8 mouse cellular contexts compared by ENCODE assay signal in the genomic region with DNA sequence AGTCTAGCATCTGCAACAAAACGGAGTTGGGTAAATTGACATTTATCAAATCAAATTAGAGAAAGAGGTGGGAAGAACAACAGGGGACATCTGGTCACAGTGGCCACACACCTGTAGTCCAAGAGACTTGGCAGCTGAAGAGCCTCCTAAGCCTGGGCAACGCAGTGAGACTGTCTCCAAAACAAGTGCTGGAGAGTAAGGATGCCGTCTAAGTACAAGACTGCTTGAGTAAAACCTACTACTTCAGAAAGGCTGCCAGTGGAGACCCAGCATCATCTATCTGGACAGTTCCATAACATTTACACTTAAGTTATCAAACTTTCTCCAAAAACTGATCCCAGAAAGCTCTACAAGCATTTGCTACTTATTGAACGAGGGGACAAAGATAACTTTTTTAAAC. TPM values are rescaled to one million over a fixed set of nuclear protein-coding genes. Genes with fewer than 3 reads are reported as not detected.
DNase-seq lines count a peak whose midpoint lies in the region; ATAC-seq and TF ChIP-seq lines count a peak whose summit lies in the region.

No protein-coding gene starts in this region.

- ATAC-seq in heart, embryonic 11.5 days (replicated peaks; ENCODE audit: insufficient number of reproducible peaks, low FRiP score, low TSS enrichment): no peak
- ATAC-seq in forebrain, embryonic 14.5 days: no peak
- no peak for ATAC-seq in liver, embryonic 12.5 days

- peak overlapping the region; percentile 22 for H3K4me3 ChIP-seq in heart, embryonic 11.5 days (ENCODE audit: low read depth, low read length)
- peak overlapping the region; percentile 94 for H3K4me3 ChIP-seq in E14TG2a.4 (replicated peaks; ENCODE audit: low read length)
- H3K4me3 ChIP-seq in forebrain, embryonic 14.5 days (ENCODE audit: low read depth, low read length): peak overlapping the region; percentile 98; the same call in 1 of the 2 replicates
- H3K4me3 ChIP-seq in liver, embryonic 12.5 days: peak overlapping the region; percentile 37
- no peak overlapping the region for H3K4me3 ChIP-seq in thymus, adult 2 months (ENCODE audit: control insufficient read depth, insufficient read depth, low read length)

- TF ChIP-seq POLR2A in thymus, adult 2 months (IDR thresholded peaks at IDR 0.05; ENCODE audit: control insufficient read depth, extremely low read depth, insufficient read depth, low read length, poor library complexity): no peak

- H3K9ac ChIP-seq in heart, embryonic 11.5 days (ENCODE audit: low read depth, low read length): no peak overlapping the region
- no peak overlapping the region for H3K9ac ChIP-seq in forebrain, embryonic 14.5 days (ENCODE audit: low read length)
- peak overlapping the region; percentile 48 for H3K9ac ChIP-seq in liver, embryonic 12.5 days

- TF ChIP-seq CTCF in E14TG2a.4 (conservative IDR thresholded peaks at IDR 0.05; ENCODE audit: low read length): no peak
- no peak for TF ChIP-seq CTCF in thymus, adult 2 months (IDR thresholded peaks at IDR 0.05; ENCODE audit: borderline replicate concordance, control insufficient read depth, extremely low read depth, insufficient read depth, low read length, poor library complexity)

- no peak for DNase-seq in heart, adult 9 months (ENCODE audit: low spot score in 2 of 2)
- DNase-seq in forebrain, embryonic 14.5 days (ENCODE audit: low spot score): no peak
- no peak for DNase-seq in urinary bladder, postnatal 14 days (ENCODE audit: low spot score)
- no peak for DNase-seq in thymus, adult 2 months
- DNase-seq in frontal cortex, postnatal 14 days (ENCODE audit: low spot score in 2 of 2): no peak

- WGBS in heart, embryonic 11.5 days (ENCODE audit: insufficient replicate concordance): 49% methylated on average over 4 of the region's 4 CpGs
- 46% methylated on average over 4 of the region's 4 CpGs for WGBS in forebrain, embryonic 14.5 days
- 51% methylated on average over 4 of the region's 4 CpGs for WGBS in liver, embryonic 12.5 days (ENCODE audit: insufficient replicate concordance)
- 58% methylated on average over 4 of the region's 4 CpGs for WGBS in thymus, adult 2 months

- peaks cover 26% of the 10 kb centered on the region for H3K4me1 ChIP-seq in heart, embryonic 11.5 days (ENCODE audit: control insufficient read depth, insufficient read depth, low read length)
- peaks cover 65% of the 10 kb centered on the region for H3K4me1 ChIP-seq in E14TG2a.4 (replicated peaks; ENCODE audit: low read depth, low read length)
- H3K4me1 ChIP-seq in forebrain, embryonic 14.5 days (ENCODE audit: control insufficient read depth, insufficient read depth, low read length): peaks cover 26% of the 10 kb centered on the region
- H3K4me1 ChIP-seq in liver, embryonic 12.5 days: peaks cover 51% of the 10 kb centered on the region
- H3K4me1 ChIP-seq in thymus, adult 2 months (replicated peaks; ENCODE audit: control insufficient read depth, insufficient read depth, low read length): peaks cover 9% of the 10 kb centered on the region

- H3K27me3 ChIP-seq in heart, embryonic 11.5 days (ENCODE audit: control insufficient read depth, insufficient read depth, low read length): no peaks in the 10 kb centered on the region
- H3K27me3 ChIP-seq in E14TG2a.4 (ENCODE audit: insufficient read depth, low read length): no peaks in the 10 kb centered on the region
- H3K27me3 ChIP-seq in forebrain, embryonic 14.5 days (replicated peaks; ENCODE audit: control insufficient read depth, insufficient read depth, low read length): no peaks in the 10 kb centered on the region
- H3K27me3 ChIP-seq in liver, embryonic 12.5 days (replicated peaks): no peaks in the 10 kb centered on the region
- no peaks in the 10 kb centered on the region for H3K27me3 ChIP-seq in thymus, adult 2 months (ENCODE audit: control insufficient read depth, insufficient read depth, low read length)

- H3K4me2 ChIP-seq in heart, embryonic 11.5 days: peak overlapping the region; percentile 50
- peak overlapping the region; percentile 87 for H3K4me2 ChIP-seq in forebrain, embryonic 14.5 days (ENCODE audit: low read length)
- peak overlapping the region; percentile 73 for H3K4me2 ChIP-seq in liver, embryonic 12.5 days

- H3K9me3 ChIP-seq in heart, embryonic 11.5 days (replicated peaks; ENCODE audit: control insufficient read depth, low read length): no peaks in the 10 kb centered on the region
- no peaks in the 10 kb centered on the region for H3K9me3 ChIP-seq in E14TG2a.4 (ENCODE audit: low read length)
- H3K9me3 ChIP-seq in forebrain, embryonic 14.5 days (replicated peaks; ENCODE audit: control insufficient read depth, low read length): no peaks in the 10 kb centered on the region
- no peaks in the 10 kb centered on the region for H3K9me3 ChIP-seq in liver, embryonic 12.5 days (replicated peaks)

- H3K36me3 ChIP-seq in heart, embryonic 11.5 days (ENCODE audit: control insufficient read depth, insufficient read depth, low read length): peaks cover 3% of the 10 kb centered on the region; the same call in 1 of the 2 replicates
- H3K36me3 ChIP-seq in E14TG2a.4 (ENCODE audit: insufficient read depth, low read length): peaks cover 70% of the 10 kb centered on the region
- H3K36me3 ChIP-seq in forebrain, embryonic 14.5 days (ENCODE audit: control insufficient read depth, insufficient read depth, low read length): peaks cover 17% of the 10 kb centered on the region; the same call in 1 of the 2 replicates
- H3K36me3 ChIP-seq in liver, embryonic 12.5 days: peaks cover 58% of the 10 kb centered on the region
- 0 out of 2 replicates have a peak, but pooled peaks cover 5% of the 10 kb centered on the region for H3K36me3 ChIP-seq in thymus, adult 2 months (ENCODE audit: control insufficient read depth, insufficient read depth, low read length)

- H3K27ac ChIP-seq in heart, embryonic 11.5 days (ENCODE audit: low read depth, low read length): no peak overlapping the region
- H3K27ac ChIP-seq in forebrain, embryonic 14.5 days (ENCODE audit: low read depth, low read length): no peak overlapping the region
- 0 out of 2 replicates have a peak overlapping the region, but pooled peaks have one; percentile 7 for H3K27ac ChIP-seq in liver, embryonic 12.5 days
- no peak overlapping the region for H3K27ac ChIP-seq in thymus, adult 2 months (ENCODE audit: control insufficient read depth, insufficient read depth, low read length)

RNA-seq across cellular contexts. Expression of gene Hnrnpd, which starts 3.7 kb away (rescaled TPM):
- polyA plus RNA-seq in heart, embryonic 11.5 days (2014; fragmentation: Nextera tagmentation; extraction: Ambion mirVana): 113 and 120 TPM in 2 replicates
- polyA plus RNA-seq in forebrain, embryonic 14.5 days (2014; fragmentation: Nextera tagmentation; extraction: Ambion mirVana): 153 TPM in 2 replicates
- polyA plus RNA-seq in liver, embryonic 12.5 days (2016; fragmentation: Nextera tagmentation; extraction: Ambion mirVana): 245 and 254 TPM in 2 replicates
- 62.6 and 93.5 TPM in 2 replicates for polyA plus RNA-seq in thymus, adult 2 months (2012; rRNA removed)

RNA-seq across cellular contexts. Expression of gene 4930524J08Rik, which starts 3.8 kb away (rescaled TPM):
- 1.5 and 1.7 TPM in 2 replicates for polyA plus RNA-seq in heart, embryonic 11.5 days (2014; fragmentation: Nextera tagmentation; extraction: Ambion mirVana)
- polyA plus RNA-seq in forebrain, embryonic 14.5 days (2014; fragmentation: Nextera tagmentation; extraction: Ambion mirVana): 3.5 and 5.0 TPM in 2 replicates
- polyA plus RNA-seq in liver, embryonic 12.5 days (2016; fragmentation: Nextera tagmentation; extraction: Ambion mirVana): 0.71 and 2.0 TPM in 2 replicates
- 3.9 and 5.6 TPM in 2 replicates for polyA plus RNA-seq in thymus, adult 2 months (2012; rRNA removed)
